Mouse (Mus musculus) ES-Bruce4 (cell line): ENCODE measurements around the gene Tal1.

Experiments used
- CTCF ChIP-seq: IDR thresholded peaks from one replicate; pipeline ENCODE4 v1.8.1; 2011; ENCODE audit warnings: low read depth, low read length
- EP300 ChIP-seq: IDR thresholded peaks from 2 replicates; pipeline ENCODE4 v1.6.1; 2011; ENCODE audit warnings: low read depth, low read length; ENCODE audit not compliant: insufficient read depth
- POLR2A ChIP-seq: IDR thresholded peaks from one replicate; pipeline ENCODE4 v1.8.1; 2011; ENCODE audit warnings: low read length; ENCODE audit not compliant: insufficient read depth

DNA sequence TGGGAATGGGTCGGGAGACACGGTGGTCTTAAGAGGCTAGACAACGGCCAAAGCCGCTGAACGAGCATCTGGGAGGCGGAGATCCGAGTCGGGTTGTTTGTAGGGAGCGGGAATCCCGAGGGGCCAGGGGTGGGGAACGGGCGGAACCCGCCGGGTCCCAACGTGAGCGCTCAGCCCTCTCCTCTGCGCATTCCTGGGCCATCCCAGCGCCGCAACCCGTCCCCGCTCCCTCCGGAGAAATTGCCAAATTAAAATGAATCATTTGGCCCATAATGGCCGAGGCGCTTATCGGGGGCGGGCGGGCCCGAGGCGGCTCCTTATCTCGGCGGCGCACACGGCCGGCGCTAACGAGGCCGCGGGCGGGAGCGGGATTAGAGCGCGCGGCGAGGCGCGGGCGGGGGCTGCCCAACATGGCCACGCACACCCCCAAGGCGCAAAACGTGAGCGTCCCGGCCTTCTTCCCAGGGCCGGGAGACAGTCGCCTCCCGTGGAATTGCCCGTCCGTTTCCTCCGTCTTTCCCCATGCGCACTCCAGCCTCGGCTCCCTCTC, at the start of gene Tal1:
- TF ChIP-seq CTCF: no peak
- no peak for TF ChIP-seq POLR2A
- no peak for TF ChIP-seq EP300
